Mouse (Mus musculus): ENCODE measurements around the gene Ugt1a7c.

- no peak for TF ChIP-seq CTCF (conservative IDR thresholded peaks at IDR 0.05; ENCODE audit: insufficient read depth, insufficient read length, low read depth, low read length)
- no peak for TF ChIP-seq POLR2A (IDR thresholded peaks at IDR 0.05; ENCODE audit: low read depth, low read length)
These were observed 169.5 kb downstream of the Ugt1a7c start for GRCm38 (mm10) chr1:88264237-88264868.
